Mouse (Mus musculus): Measurements from ENCODE around the gene Hhatl.

GRCm38 (mm10) chr9:121765166-121765855, 27.0 kb downstream of the Hhatl start:
- TF ChIP-seq CTCF (IDR thresholded peaks at IDR 0.05; ENCODE audit: low read depth) (no peak), EP300 (IDR thresholded peaks at IDR 0.05; ENCODE audit: low read depth) (no peak)
